Mouse (Mus musculus): ENCODE results near the gene Nr1h2. TPM values are rescaled to one million over a fixed set of nuclear protein-coding genes. Genes with fewer than 3 reads are reported as not detected.

Gene Nr1h2
- 10 to 100 TPM; 42.7 to 45.2 TPM for total RNA-seq (2021)
- long read RNA-seq, experiment 1, transcript Nr1h2-203 (10 exons, 1,988 nt): minor isoform, 17 of 77 reads
- long read RNA-seq, experiment 1, transcript Nr1h2-202 (10 exons, 1,948 nt): minor isoform, 12 of 77 reads
- long read RNA-seq, experiment 1, transcript Nr1h2-201 (10 exons, 1,999 nt): major isoform, 19 of 77 reads
- long read RNA-seq, experiment 1, partial matches to known transcripts: 9 of 77 reads
- long read RNA-seq, experiment 1, other reads (novel, unspliced or antisense): 17 of 77 reads
- long read RNA-seq, experiment 2, transcript Nr1h2-202 (10 exons, 1,948 nt): minor isoform, 12 of 93 reads
- long read RNA-seq, experiment 2, transcript Nr1h2-201 (10 exons, 1,999 nt): major isoform, 28 of 93 reads
- long read RNA-seq, experiment 2, transcript Nr1h2-203 (10 exons, 1,988 nt): minor isoform, 22 of 93 reads
- long read RNA-seq, experiment 2, partial matches to known transcripts: 6 of 93 reads
- long read RNA-seq, experiment 2, other reads (novel, unspliced or antisense): 25 of 93 reads

GRCm38 (mm10) chr7:44553826-44554225, at the start of gene Nr1h2:
Gene Nr1h2, minus strand, starts transcription at chr7:44553951.
- peak; percentile 97 for DNase-seq (ENCODE audit: low spot score)

GRCm38 (mm10) chr7:44603186-44603855, 49.6 kb upstream of the Nr1h2 start:
- no peak for DNase-seq (ENCODE audit: low spot score)

- DNase-seq (ENCODE audit: low spot score): no peak
These were observed 48.7 kb upstream of the Nr1h2 start for GRCm38 (mm10) chr7:44602443-44602842.

- DNase-seq (ENCODE audit: low spot score): no peak
These were observed 47.9 kb upstream of the Nr1h2 start for GRCm38 (mm10) chr7:44601646-44602045.

GRCm38 (mm10) chr7:44600691-44601262, 47.0 kb upstream of the Nr1h2 start:
- DNase-seq (ENCODE audit: low spot score): no peak

- DNase-seq (ENCODE audit: low spot score): no peak
These were observed 44.6 kb upstream of the Nr1h2 start for GRCm38 (mm10) chr7:44598336-44598735.

GRCm38 (mm10) chr7:44597666-44598065, 43.9 kb upstream of the Nr1h2 start:
- DNase-seq (ENCODE audit: low spot score): no peak

GRCm38 (mm10) chr7:44596996-44597538, 43.3 kb upstream of the Nr1h2 start:
- DNase-seq (ENCODE audit: low spot score): no peak

GRCm38 (mm10) chr7:44596051-44596450, 42.3 kb upstream of the Nr1h2 start:
- no peak for DNase-seq (ENCODE audit: low spot score)

- no peak for DNase-seq (ENCODE audit: low spot score)
These were observed 41.4 kb upstream of the Nr1h2 start for GRCm38 (mm10) chr7:44595131-44595561.

GRCm38 (mm10) chr7:44594291-44594690, 40.5 kb upstream of the Nr1h2 start:
- no peak for DNase-seq (ENCODE audit: low spot score)

- peak; percentile 67 for DNase-seq (ENCODE audit: low spot score)
These were observed 40.0 kb upstream of the Nr1h2 start for GRCm38 (mm10) chr7:44593775-44594174.

GRCm38 (mm10) chr7:44593051-44593450, 39.3 kb upstream of the Nr1h2 start:
- no peak for DNase-seq (ENCODE audit: low spot score)

GRCm38 (mm10) chr7:44591348-44592116, 37.8 kb upstream of the Nr1h2 start:
- DNase-seq (ENCODE audit: low spot score): no peak

- peak; percentile 87 for DNase-seq (ENCODE audit: low spot score)
These were observed 36.9 kb upstream of the Nr1h2 start, which contains the start of gene Kcnc3 for GRCm38 (mm10) chr7:44590402-44591347. Gene Kcnc3, plus strand, starts transcription at chr7:44590664.

GRCm38 (mm10) chr7:44589946-44590345, 36.2 kb upstream of the Nr1h2 start:
- no peak for DNase-seq (ENCODE audit: low spot score)

- DNase-seq (ENCODE audit: low spot score): peak; percentile 81
These were observed 35.4 kb upstream of the Nr1h2 start for GRCm38 (mm10) chr7:44589149-44589548.

- DNase-seq (ENCODE audit: low spot score): no peak
These were observed 34.6 kb upstream of the Nr1h2 start for GRCm38 (mm10) chr7:44588338-44588737.

- no peak for DNase-seq (ENCODE audit: low spot score)
These were observed 33.9 kb upstream of the Nr1h2 start for GRCm38 (mm10) chr7:44587676-44588075.

- DNase-seq (ENCODE audit: low spot score): peak; percentile 54
These were observed 33.2 kb upstream of the Nr1h2 start for GRCm38 (mm10) chr7:44586930-44587329.

Data from gastrocnemius, adult 18-20 months (tissue).